Mouse (Mus musculus) intestine, embryonic 16.5 days (tissue): ENCODE measurements around the gene Gse1. TPM values are rescaled to one million over a fixed set of nuclear protein-coding genes. Genes with fewer than 3 reads are reported as not detected.

Experiments
- ATAC-seq: fragments of 200-750 bp; cut with Nextera tagmentation; 2 replicates; pipeline ENCODE4 v1.8.0; 2017; ENCODE audit warnings: moderate TSS enrichment, moderate library complexity
- H3K27ac ChIP-seq: fragments of 300-500 bp; sonication (generic); 2 replicates; pipeline ENCODE4 v1.5.1; 2014; ENCODE audit warnings: mild to moderate bottlenecking, low read length
- H3K27me3 ChIP-seq: fragments of 300-500 bp; sonication (generic); replicated peaks from 2 replicates; pipeline ENCODE4 v1.6.1; 2014; ENCODE audit warnings: low read length, control low read depth, mixed read lengths; ENCODE audit not compliant: control insufficient read depth, insufficient read depth
- H3K36me3 ChIP-seq: fragments of 300-500 bp; sonication (generic); 2 replicates; pipeline ENCODE4 v1.6.1; 2014; ENCODE audit warnings: low read length, control low read depth; ENCODE audit not compliant: control insufficient read depth, insufficient read depth
- H3K4me1 ChIP-seq: fragments of 300-500 bp; sonication (generic); 2 replicates; pipeline ENCODE4 v1.6.1; 2014; ENCODE audit warnings: low read length, control low read depth, mixed read lengths; ENCODE audit not compliant: control insufficient read depth, insufficient read depth
- H3K4me2 ChIP-seq: fragments of 300-500 bp; sonication (generic); 2 replicates; pipeline ENCODE4 v1.6.1; 2014; ENCODE audit warnings: low read depth, low read length, control low read depth
- H3K4me3 ChIP-seq: fragments of 300-500 bp; sonication (generic); 2 replicates; pipeline ENCODE4 v1.5.1; 2014; ENCODE audit warnings: mild to moderate bottlenecking, low read length
- H3K9ac ChIP-seq: fragments of 300-500 bp; sonication (generic); 2 replicates; pipeline ENCODE4 v1.6.1; 2014; ENCODE audit warnings: low read depth, low read length
- H3K9me3 ChIP-seq: fragments of 300-500 bp; sonication (generic); 2 replicates; pipeline ENCODE4 v1.6.1; 2016; ENCODE audit warnings: low read length, control low read depth; ENCODE audit not compliant: control insufficient read depth
- WGBS: fragments of 180-500 bp; shearing (Covaris S2); extraction: QIAGEN DNeasy Blood & Tissue Kit; methylation state at CpG from one replicate; pipeline ENCODE4 v1.1.7; 2014; 5-methylcytosine and 5-hydroxymethylcytosine counted together
- polyA plus RNA-seq: library from polyadenylated mRNA; unstranded; fragments of >200 nt; fragmentation: Nextera tagmentation; extraction: Ambion mirVana; gene quantifications from 2 replicates; pipeline ENCODE4 v1.2.1, GENCODE M21; 2015

The Gse1 gene
- polyA plus RNA-seq, 1 experiment from 2014 or later, result 7.3 TPM

DNA sequence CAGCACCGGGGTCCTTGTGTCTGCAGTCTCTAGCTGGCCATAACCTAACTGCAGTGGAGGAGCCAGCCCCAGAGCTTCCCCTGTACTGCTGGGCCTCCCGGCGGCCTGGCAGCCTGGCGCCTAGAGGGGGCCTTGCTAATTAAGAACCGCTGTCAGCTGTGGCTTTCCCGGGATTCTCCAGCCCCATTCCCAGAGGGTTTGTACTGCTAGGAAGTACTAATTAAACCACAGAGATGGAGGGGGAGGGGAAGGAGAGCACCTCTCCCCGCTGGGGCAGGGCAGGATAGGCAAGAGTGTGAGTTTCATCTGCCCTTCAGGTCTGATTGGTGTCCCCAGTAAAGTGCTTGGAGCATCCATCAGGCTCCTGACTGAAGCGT lies 335.1 kb downstream of the Gse1 start:
- no peaks in the 10 kb centered on the region for H3K9me3 ChIP-seq
- WGBS, result 24% methylated on average over 8 of the region's 8 CpGs
- H3K27me3 ChIP-seq, result no peaks in the 10 kb centered on the region
- peak overlapping the region; percentile 48 for H3K9ac ChIP-seq
- peaks cover 21% of the 10 kb centered on the region for H3K36me3 ChIP-seq
- H3K4me1 ChIP-seq, result peaks cover 51% of the 10 kb centered on the region
- peak; percentile 30 for ATAC-seq
- H3K4me2 ChIP-seq, result no peak overlapping the region
- peak overlapping the region; percentile 71 for H3K27ac ChIP-seq
- H3K4me3 ChIP-seq, result no peak overlapping the region

DNA sequence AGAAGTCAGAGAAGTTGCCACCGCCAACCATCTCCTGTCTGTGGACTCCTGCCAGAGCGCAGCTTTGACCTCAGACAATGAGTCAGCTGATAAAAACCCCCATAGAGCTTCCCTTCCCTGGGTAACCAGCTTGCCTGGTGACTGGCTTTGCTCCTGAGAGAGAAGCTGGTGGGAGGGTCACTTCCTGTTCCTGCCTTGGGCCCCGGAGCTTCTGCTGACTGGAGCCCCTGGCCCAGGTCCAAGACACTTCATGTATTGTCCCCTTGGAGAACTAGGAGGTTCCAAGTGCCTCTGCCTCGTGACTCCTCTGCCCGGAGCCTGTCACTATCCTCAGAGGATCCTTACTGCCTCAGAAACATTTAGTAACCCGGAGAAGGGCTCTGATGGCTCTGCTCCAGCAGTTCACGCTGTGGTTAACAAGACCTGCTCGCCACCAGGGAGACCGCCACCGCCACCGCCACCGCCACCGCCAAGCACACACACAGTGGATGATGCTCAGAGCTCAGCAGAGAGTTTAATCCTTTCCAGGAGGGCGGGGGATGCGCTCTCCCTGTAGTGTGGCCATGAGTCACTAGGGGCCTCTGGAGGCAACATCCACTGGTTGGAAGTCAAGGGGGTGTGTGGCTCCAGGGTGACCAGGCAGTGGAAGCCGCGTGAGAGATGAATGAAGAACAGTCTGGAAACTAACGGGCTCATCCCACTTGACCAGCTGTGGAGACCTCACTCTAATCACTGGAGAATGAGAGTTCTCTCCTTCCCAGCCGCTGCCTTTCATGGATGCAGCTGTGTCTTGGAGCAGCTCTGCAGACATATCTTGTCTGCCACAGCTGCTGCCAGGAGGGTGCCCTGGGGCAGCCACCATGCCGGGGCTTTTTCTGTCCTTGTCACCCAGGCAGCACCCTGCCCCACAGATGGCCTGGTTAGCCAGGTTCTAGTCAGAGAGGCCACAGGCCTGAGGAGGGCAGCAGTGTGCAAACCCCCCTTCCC lies 335.9 kb downstream of the Gse1 start:
- Histone ChIP-seq H3K36me3 (peaks cover 26% of the 10 kb centered on the region), H3K27me3 (no peaks in the 10 kb centered on the region), H3K4me1 (peaks cover 51% of the 10 kb centered on the region), H3K27ac (peak overlapping the region; percentile 71), H3K9me3 (no peaks in the 10 kb centered on the region), H3K4me2 (peak overlapping the region; percentile 12; the same call in 1 of the 2 replicates), H3K9ac (peak overlapping the region; percentile 48), H3K4me3 (no peak overlapping the region)
- peak; percentile 60 for ATAC-seq
- WGBS, result 31% methylated on average over 20 of the region's 20 CpGs

DNA sequence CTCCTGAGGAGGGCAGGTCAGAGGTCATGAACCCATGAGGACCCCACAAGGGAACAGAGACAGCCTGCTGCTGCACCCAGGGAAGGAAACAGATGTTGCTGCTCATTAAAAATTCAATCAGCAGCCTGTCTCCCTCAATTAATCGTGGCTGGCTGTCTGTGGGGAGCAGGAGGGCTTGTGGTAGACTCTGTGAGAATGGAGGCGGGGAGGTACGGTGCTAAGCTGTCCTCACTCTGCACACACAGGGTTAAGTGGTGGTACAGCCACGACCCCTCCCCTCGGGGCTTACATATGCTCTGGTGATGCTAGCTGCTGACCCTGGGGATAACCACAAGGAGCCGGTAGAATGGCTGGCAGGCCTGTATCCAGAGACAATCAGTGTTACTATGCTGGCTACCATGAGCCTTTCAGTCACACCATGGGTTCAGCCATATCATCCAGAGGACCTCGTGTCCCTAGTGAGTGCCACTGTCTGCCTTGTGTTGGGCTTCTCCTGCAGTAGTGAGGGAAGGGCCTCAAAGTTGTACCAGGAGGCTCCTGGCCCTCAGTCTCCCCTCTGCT lies 337.0 kb downstream of the Gse1 start:
- Histone ChIP-seq H3K36me3 (peaks cover 29% of the 10 kb centered on the region), H3K4me1 (peaks cover 44% of the 10 kb centered on the region), H3K27ac (no peak overlapping the region), H3K4me3 (no peak overlapping the region), H3K27me3 (no peaks in the 10 kb centered on the region), H3K4me2 (no peak overlapping the region), H3K9ac (no peak overlapping the region), H3K9me3 (no peaks in the 10 kb centered on the region)
- 34% methylated on average over 7 of the region's 7 CpGs for WGBS
- ATAC-seq, result no peak

DNA sequence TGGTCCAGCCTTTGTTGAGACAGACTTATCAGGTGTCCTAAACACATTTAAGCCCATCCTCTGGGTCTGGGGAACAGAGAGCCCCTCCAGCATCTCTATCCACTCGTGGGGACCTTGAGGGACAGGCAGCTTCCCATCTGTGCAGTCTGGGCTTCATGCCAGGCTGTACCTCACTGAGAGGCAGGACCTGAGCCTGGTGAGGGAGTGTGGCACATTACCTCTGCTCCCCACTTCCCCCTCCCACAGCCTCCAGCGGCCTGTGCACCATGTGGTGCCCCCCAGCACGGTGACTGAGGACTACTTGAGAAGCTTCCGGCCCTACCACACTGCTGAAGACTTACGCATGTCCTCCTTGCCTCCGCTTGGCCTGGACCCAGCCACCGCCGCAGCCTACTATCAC lies 338.4 kb downstream of the Gse1 start:
- Histone ChIP-seq H3K4me1 (peaks cover 40% of the 10 kb centered on the region), H3K36me3 (peaks cover 35% of the 10 kb centered on the region), H3K27ac (no peak overlapping the region), H3K4me3 (no peak overlapping the region), H3K4me2 (no peak overlapping the region), H3K9ac (no peak overlapping the region), H3K9me3 (no peaks in the 10 kb centered on the region), H3K27me3 (no peaks in the 10 kb centered on the region)
- 83% methylated on average over 8 of the region's 8 CpGs for WGBS
- no peak for ATAC-seq

- H3K4me2 ChIP-seq, result no peak overlapping the region
- no peak overlapping the region for H3K4me3 ChIP-seq
- WGBS, result 97% methylated on average over 17 of the region's 17 CpGs
- H3K27me3 ChIP-seq, result no peaks in the 10 kb centered on the region
- H3K9ac ChIP-seq, result no peak overlapping the region
- no peak overlapping the region for H3K27ac ChIP-seq
- no peak for ATAC-seq
- H3K4me1 ChIP-seq, result peaks cover 29% of the 10 kb centered on the region
- H3K36me3 ChIP-seq, result peaks cover 40% of the 10 kb centered on the region
- H3K9me3 ChIP-seq, result no peaks in the 10 kb centered on the region
Observed at GRCm38 (mm10) chr8:120567731-120568130, 339.5 kb downstream of the Gse1 start.

DNA sequence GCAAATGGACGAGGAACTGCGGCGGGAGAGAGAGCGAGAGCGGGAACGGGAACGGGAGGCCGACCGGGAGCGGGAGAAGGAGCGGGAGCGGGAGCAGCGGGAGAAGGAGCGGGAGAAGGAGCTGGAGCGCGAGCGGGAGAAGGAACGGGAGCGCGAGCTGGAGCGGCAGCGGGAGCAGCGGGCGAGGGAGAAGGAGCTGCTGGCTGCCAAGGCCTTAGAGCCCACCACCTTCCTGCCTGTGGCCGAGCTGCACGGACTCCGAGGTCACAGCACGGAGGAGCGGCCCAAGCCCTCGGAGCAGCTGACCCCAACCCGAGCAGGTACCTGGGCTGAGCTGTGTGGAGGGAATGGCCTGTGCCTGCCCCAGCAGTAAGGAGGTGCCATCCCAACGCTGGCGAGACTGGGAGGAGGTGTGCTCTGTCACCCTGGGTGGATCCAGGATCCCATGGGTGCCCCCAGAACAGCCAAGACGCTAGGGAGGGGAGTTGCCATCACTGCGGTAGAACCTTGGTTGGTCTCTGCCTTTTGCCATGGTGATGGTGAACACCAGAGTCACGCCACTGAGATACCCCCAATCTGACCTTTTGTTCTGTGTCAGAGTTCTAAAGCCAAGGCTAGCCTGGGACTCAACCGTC lies 340.0 kb downstream of the Gse1 start:
- Histone ChIP-seq H3K4me1 (peaks cover 24% of the 10 kb centered on the region), H3K4me2 (no peak overlapping the region), H3K4me3 (no peak overlapping the region), H3K27ac (no peak overlapping the region), H3K36me3 (peaks cover 45% of the 10 kb centered on the region), H3K9ac (no peak overlapping the region), H3K27me3 (no peaks in the 10 kb centered on the region), H3K9me3 (no peaks in the 10 kb centered on the region)
- no peak for ATAC-seq
- WGBS, result 96% methylated on average over 37 of the region's 37 CpGs

DNA sequence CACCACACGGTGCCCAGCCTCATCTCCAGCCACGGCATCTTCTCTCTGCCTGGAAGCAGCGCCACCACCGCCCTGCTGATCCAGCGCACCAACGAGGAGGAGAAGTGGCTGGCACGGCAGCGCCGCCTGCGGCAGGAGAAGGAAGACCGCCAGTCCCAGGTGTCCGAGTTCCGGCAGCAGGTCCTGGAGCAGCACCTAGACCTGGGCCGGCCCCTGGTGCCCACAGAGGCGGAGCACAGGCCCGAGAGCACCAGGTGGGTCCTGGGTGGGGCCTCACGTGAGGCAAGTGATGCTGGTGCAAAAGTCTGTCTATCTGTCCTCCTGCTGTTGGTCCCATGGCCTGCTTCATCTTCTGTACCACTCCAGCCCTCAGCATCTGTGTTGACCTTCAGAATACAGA lies 340.9 kb downstream of the Gse1 start:
- no peak overlapping the region for H3K9ac ChIP-seq
- H3K36me3 ChIP-seq, result peaks cover 53% of the 10 kb centered on the region
- peaks cover 15% of the 10 kb centered on the region for H3K4me1 ChIP-seq
- no peak overlapping the region for H3K4me2 ChIP-seq
- no peak overlapping the region for H3K27ac ChIP-seq
- H3K27me3 ChIP-seq, result no peaks in the 10 kb centered on the region
- no peak for ATAC-seq
- H3K9me3 ChIP-seq, result no peaks in the 10 kb centered on the region
- WGBS, result 96% methylated on average over 17 of the region's 17 CpGs
- H3K4me3 ChIP-seq, result no peak overlapping the region

GRCm38 (mm10) chr8:120569939-120570715 lies 341.9 kb downstream of the Gse1 start:
- no peak overlapping the region for H3K27ac ChIP-seq
- WGBS, result 55% methylated on average over 13 of the region's 13 CpGs
- H3K4me2 ChIP-seq, result no peak overlapping the region
- no peaks in the 10 kb centered on the region for H3K27me3 ChIP-seq
- peak; percentile 7; the same call in 1 of the 2 replicates for ATAC-seq
- no peak overlapping the region for H3K9ac ChIP-seq
- H3K4me3 ChIP-seq, result no peak overlapping the region
- peaks cover 7% of the 10 kb centered on the region; the same call in 1 of the 2 replicates for H3K4me1 ChIP-seq
- H3K36me3 ChIP-seq, result peaks cover 62% of the 10 kb centered on the region
- no peaks in the 10 kb centered on the region for H3K9me3 ChIP-seq

DNA sequence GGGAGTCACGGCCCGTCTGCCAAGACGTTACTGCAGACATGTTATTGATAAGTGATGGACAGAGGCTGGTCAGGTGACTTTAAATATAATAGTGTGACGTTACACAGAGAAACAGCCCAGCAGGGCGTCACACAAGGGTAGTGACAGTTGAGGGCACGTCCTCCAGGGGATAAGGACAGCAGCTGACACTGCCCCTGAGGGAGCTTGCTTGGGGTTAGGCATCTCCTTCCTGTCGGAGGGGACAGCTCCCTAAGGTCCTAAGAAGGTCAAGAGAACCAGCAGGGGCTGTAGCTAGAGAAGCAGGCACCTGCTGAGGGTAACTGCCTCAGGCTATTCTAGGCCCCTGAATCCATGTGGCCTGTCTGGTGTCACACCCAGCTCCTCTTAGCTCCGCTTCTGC lies 343.3 kb downstream of the Gse1 start:
- H3K36me3 ChIP-seq, result peaks cover 69% of the 10 kb centered on the region
- no peaks in the 10 kb centered on the region for H3K27me3 ChIP-seq
- no peaks in the 10 kb centered on the region for H3K9me3 ChIP-seq
- H3K9ac ChIP-seq, result no peak overlapping the region
- H3K27ac ChIP-seq, result no peak overlapping the region
- 87% methylated on average over 8 of the region's 8 CpGs for WGBS
- no peak overlapping the region for H3K4me2 ChIP-seq
- H3K4me3 ChIP-seq, result no peak overlapping the region
- ATAC-seq, result no peak
- H3K4me1 ChIP-seq, result no peaks in the 10 kb centered on the region
